Mouse (Mus musculus) heart, postnatal 14 days (tissue): Measurements from ENCODE around the gene Hist1h2bb. TPM values are rescaled to one million over a fixed set of nuclear protein-coding genes. Genes with fewer than 3 reads are reported as not detected.

ENCODE experiments used
- DNase-seq, 2 experiments: peaks; one replicate each; pipeline ENCODE4 v3.0.0; 2021 to 2022
- intact Hi-C: fragments of 180-260 bp; cut with DNase I; formaldehyde crosslinking; loops from one replicate; pipeline ENCODE4 v1.15.1; 2025
- total RNA-seq, 2 experiments: library from RNA; stranded (reverse); gene quantifications; 2 replicates each; pipeline ENCODE4 v1.2.3; 2021

The Hist1h2bb gene
- total RNA-seq, 2 experiments from 2014 or later: 26.5 to 61.9 TPM

GRCm38 (mm10) chr13:23745381-23746161 is 963 bp upstream of the Hist1h2bb start, which contains the start of gene Hist1h3c:
Hist1h3c (minus strand) TSS chr13:23745602.
- DNase-seq: peak; percentile 81 to 88
- intact Hi-C loops: loop anchor here (5.0 kb wide), 2 partner anchors 308 to 1703 kb away; partner anchors contain the start of genes Hist1h2ag, Hist1h2bj and Hist1h4i

- no peak for DNase-seq
- intact Hi-C loops: loop anchor here (5.0 kb wide), 2 partner anchors 310 to 1705 kb away; partner anchors contain the start of genes Hist1h2ag, Hist1h2bj and Hist1h4i
These were observed 752 bp downstream of the Hist1h2bb start for GRCm38 (mm10) chr13:23747081-23747891.

DNA sequence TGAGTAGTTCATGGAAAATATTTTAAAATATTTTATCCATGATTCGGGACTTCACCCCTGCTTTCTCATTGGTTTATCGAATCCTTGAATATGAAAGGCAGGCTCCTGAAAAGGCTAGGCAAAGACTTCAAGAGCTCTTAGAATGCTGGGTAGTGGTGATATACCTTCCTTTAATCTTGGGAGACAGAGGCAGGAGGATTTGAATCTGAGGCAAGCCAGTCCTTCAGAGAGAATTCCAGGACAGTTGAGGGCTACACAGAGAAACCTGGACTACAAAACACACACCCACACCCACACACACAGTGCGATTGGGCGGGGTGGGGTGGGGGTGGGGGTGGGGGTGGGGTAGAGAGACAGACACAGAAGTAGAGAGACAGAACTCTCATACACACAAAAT is 1.4 kb downstream of the Hist1h2bb start:
- intact Hi-C loops: loop anchor here (5.0 kb wide), 2 partner anchors 311 to 1706 kb away; partner anchors contain the start of genes Hist1h2ag, Hist1h2bj and Hist1h4i
- DNase-seq: no peak

- intact Hi-C loops: loop anchor here (5.0 to 10.0 kb wide), 3 partner anchors 312 to 1925 kb away; partner anchors contain the start of genes Hist1h2ag, Hist1h2bj and Hist1h4i
- DNase-seq: no peak
These were observed 3.1 kb downstream of the Hist1h2bb start for GRCm38 (mm10) chr13:23749563-23750121.

DNA sequence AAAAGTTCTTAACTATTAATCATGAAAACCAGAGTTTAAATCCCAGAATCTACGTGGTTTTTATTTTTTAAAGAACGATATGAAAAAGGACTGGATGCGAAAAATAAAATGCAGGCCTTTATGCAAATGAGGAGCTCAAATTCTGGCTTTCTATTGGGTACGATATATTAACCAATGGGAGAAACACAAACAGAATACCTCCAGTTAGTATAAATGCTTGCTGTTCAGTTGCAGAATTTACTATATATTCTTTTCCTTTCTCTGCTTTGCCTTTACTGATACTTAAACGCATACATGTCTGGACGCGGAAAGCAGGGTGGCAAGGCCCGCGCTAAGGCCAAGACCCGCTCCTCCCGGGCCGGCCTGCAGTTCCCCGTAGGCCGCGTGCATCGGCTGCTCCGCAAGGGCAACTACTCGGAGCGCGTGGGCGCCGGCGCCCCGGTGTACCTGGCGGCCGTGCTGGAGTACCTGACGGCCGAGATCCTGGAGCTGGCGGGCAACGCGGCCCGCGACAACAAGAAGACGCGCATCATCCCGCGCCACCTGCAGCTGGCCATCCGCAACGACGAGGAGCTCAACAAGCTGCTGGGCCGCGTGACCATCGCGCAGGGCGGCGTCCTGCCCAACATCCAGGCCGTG is 4.4 kb downstream of the Hist1h2bb start, which contains the start of gene Hist1h2ab:
TSS of gene Hist1h2ab (plus strand) at position 288 of the 639 bp plus-strand sequence.
- peak in 1 of 2 experiments; percentile 52 for DNase-seq

DNA sequence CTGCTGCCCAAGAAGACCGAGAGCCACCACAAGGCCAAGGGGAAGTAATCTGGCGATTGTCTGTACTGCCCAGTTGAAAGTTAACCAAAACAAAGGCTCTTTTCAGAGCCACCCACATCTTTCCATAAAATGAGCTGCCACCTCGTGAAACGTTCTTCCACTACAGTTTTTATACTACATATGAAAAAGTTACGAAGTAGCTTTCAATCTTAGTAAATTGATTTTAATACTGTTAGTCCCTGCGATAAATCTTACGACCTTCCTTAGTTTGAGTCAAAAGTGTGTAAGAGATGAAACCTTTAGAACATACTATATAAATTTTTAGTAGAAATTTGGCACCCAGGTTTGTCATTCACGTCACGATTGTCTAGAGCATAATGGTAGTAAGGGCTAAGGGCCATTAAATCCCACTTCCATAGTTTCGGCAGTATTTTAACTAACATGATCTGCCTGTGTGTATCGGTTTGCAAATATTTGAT is 5.0 kb downstream of the Hist1h2bb start:
- no peak for DNase-seq
- intact Hi-C loops: loop anchor here (10.0 kb wide), 1 partner anchor 1927 kb away; no protein-coding TSS in a partner anchor

More for the DNA sequence above, 4.4 kb downstream of the Hist1h2bb start, which contains the start of gene Hist1h2ab:
- intact Hi-C loops: loop anchor here (10.0 kb wide), 1 partner anchor 1926 kb away; no protein-coding TSS in a partner anchor

- peak; percentile 82 to 87 for DNase-seq
- intact Hi-C loops: loop anchor here (10.0 kb wide), 1 partner anchor 1927 kb away; no protein-coding TSS in a partner anchor
These were observed 5.7 kb downstream of the Hist1h2bb start, which contains the start of gene Hist1h3b for GRCm38 (mm10) chr13:23752067-23752741. Hist1h3b (plus strand) TSS chr13:23752267.

GRCm38 (mm10) chr13:23752742-23753172 is 6.2 kb downstream of the Hist1h2bb start:
- intact Hi-C loops: loop anchor here (10.0 kb wide), 1 partner anchor 1928 kb away; no protein-coding TSS in a partner anchor
- no peak for DNase-seq

DNA sequence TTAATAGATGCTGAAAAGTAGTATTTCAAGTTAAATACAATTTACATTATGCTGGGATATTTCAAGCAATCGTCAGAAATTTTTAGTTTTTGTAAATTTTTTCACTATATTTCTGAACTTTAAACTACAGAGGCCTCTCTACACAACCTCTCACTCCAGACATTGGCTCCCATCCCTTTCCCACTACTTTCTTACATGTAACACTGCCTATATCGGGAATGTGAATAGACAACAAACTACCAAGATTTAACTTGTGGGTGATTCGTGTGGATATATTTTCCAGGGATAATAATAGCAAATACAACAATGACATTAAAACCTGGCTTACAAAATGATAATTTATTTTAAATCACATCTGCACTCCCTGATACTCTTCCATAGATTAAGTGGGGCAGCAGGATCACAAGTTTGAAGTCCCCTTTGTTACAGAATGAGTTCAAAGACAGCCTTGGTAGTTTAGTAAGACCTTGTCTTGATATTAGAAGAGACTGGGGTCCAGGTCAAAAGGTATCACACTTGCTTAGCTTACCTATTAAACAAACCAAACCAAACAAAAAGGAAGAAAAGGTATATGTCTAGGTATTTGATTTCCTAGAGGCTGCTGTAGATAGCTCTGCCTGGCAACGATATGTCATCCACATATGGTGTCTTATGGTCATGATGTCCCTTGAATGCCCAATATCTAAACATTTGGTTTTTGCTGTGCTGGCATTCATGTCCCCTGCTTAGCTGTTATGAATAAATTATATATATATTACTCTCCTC is 7.0 kb downstream of the Hist1h2bb start:
- DNase-seq: no peak
- intact Hi-C loops: loop anchor here (10.0 kb wide), 1 partner anchor 1929 kb away; no protein-coding TSS in a partner anchor

- intact Hi-C loops: loop anchor here (10.0 kb wide), 1 partner anchor 1930 kb away; no protein-coding TSS in a partner anchor
- DNase-seq: no peak
These were observed 8.5 kb downstream of the Hist1h2bb start for GRCm38 (mm10) chr13:23755000-23755399.

GRCm38 (mm10) chr13:23756790-23757189 is 10.3 kb downstream of the Hist1h2bb start, which contains the start of gene Hist1h4b:
Hist1h4b (plus strand) TSS chr13:23757013.
- intact Hi-C loops: loop anchor here (10.0 kb wide), 1 partner anchor 1932 kb away; no protein-coding TSS in a partner anchor
- DNase-seq: peak; percentile 69 to 85

- intact Hi-C loops: loop anchor here (10.0 kb wide), 1 partner anchor 1932 kb away; no protein-coding TSS in a partner anchor
These were observed 10.8 kb downstream of the Hist1h2bb start for GRCm38 (mm10) chr13:23757211-23757773.

GRCm38 (mm10) chr13:23757921-23758320 is 11.4 kb downstream of the Hist1h2bb start:
- intact Hi-C loops: loop anchor here (10.0 kb wide), 1 partner anchor 1933 kb away; no protein-coding TSS in a partner anchor
- DNase-seq: no peak

More at GRCm38 (mm10) chr13:23757211-23757773, 10.8 kb downstream of the Hist1h2bb start:
- no peak for DNase-seq

- no peak for DNase-seq
- intact Hi-C loops: loop anchor here (10.0 kb wide), 1 partner anchor 1935 kb away; no protein-coding TSS in a partner anchor
These were observed 12.8 kb downstream of the Hist1h2bb start for GRCm38 (mm10) chr13:23759251-23759771.

DNA sequence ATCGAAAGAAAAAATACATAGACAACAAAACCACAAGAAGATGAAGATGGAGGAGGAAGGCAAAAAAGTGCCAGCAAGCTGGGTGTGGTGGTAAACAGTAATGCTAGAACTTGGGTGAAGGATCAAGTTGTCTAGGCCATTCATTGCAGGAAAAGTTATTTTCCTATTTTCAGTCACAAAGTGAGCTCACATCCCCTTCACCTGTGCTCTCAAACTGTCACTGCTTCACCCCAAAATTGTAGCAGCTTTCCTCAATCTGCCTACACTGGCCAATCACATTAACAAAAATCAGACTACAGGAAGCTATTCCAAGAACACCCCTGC is 13.3 kb downstream of the Hist1h2bb start:
- DNase-seq: no peak
- intact Hi-C loops: loop anchor here (5.0 to 10.0 kb wide), 2 partner anchors 1718 to 1935 kb away; partner anchors contain the start of genes Hist1h2ag, Hist1h2bj and Hist1h4i

DNA sequence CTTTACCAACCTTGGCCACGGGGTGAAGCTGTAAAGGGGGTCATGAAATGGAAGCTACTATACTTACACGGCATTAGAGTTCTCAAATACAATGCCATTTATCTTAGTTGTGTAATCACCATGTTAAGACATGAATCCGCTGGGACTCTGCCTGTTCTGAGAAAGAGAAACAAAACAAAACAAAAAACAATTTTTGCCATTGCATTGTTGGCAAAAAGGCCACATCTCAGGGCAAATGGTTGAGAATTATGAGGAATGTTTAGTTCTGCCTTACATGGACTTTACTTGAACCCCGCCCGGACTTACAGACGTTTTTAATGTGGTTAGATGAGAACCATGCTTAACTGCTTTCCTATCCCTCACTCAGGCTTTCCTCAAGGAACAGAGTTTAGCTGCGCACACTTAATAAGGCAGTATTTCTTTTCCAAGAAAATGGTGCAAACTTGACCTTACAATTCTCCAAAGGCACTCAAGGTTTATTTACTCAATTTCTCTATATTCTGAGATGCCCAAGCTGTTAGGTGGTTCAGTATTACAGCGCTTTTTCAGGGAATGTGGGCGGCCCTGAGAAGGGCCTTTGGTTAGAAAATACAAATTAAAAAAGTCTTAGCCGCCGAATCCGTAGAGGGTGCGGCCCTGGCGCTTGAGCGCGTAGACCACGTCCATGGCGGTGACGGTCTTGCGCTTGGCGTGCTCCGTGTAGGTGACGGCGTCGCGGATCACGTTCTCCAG is 13.9 kb downstream of the Hist1h2bb start:
- no peak for DNase-seq
- intact Hi-C loops: loop anchor here (5.0 kb wide), 1 partner anchor 1718 kb away; the partner anchor contains the start of genes Hist1h2ag, Hist1h2bj and Hist1h4i
